In the genomic region with DNA sequence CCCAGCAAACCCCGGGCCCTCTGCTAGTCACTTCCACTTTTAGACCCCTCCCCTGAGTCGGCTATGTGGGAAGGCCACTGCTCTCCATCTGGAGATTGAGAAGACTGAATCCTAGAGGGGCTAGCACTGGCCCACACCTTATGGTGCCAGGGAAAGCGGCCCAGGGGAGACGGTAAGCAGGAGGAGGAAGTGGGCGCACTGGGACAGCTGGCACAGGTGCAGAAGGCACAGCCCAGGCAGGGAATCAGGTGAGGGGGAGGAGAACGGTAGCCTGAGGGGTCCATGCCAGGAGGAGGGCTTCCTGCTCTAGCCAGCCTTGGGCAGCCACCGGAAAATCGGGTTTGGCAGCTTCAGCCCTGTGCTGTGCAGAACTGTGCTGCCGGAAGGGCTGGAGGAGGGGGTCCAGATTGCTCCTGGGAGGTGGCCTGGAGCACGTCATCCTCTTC, we compare ENCODE assay signal across 8 mouse cellular contexts. TPM values are rescaled to one million over a fixed set of nuclear protein-coding genes. Genes with fewer than 3 reads are reported as not detected.
DNase-seq lines count a peak whose midpoint lies in the region; ATAC-seq and TF ChIP-seq lines count a peak whose summit lies in the region.

No protein-coding gene starts in this region.

- no peaks in the 10 kb centered on the region for H3K36me3 ChIP-seq in ES-E14 (ENCODE audit: control insufficient read depth, insufficient read depth, low read length, poor library complexity, severe bottlenecking)
- no peaks in the 10 kb centered on the region for H3K36me3 ChIP-seq in hindbrain, embryonic 13.5 days

- H3K27ac ChIP-seq in ES-E14 (ENCODE audit: insufficient read depth, low read depth, low read length, poor library complexity, severe bottlenecking): peak overlapping the region; percentile 93
- H3K27ac ChIP-seq in hindbrain, embryonic 13.5 days: peak overlapping the region; percentile 71
- H3K27ac ChIP-seq in left cerebral cortex, adult 2 months: peak overlapping the region; percentile 96

- H3K27me3 ChIP-seq in hindbrain, embryonic 13.5 days: no peaks in the 10 kb centered on the region

- intact Hi-C loops in left cerebral cortex, adult 2 months (cut with DNase I): loop anchor here (1.0 kb wide), 2 partner anchors 14 to 45 kb away; a partner anchor contains a TSS

- WGBS in hindbrain, embryonic 13.5 days: 23% methylated on average over 10 of the region's 10 CpGs

- H3K9me3 ChIP-seq in ES-E14 (ENCODE audit: control insufficient read depth, insufficient read depth, low read depth, low read length): no peaks in the 10 kb centered on the region
- no peaks in the 10 kb centered on the region for H3K9me3 ChIP-seq in hindbrain, embryonic 13.5 days

- DNase-seq in ES-E14 (ENCODE audit: low read depth, low spot score): no peak
- DNase-seq in cerebellum, adult 9-10 months: peak; percentile 98
- peak; percentile 72 to 81 for DNase-seq in frontal cortex, postnatal 36 days (ENCODE audit: low spot score in 2 of 2)
- DNase-seq in left cerebral cortex, adult 2 months (ENCODE audit: extremely low spot score in 1 of 2, low spot score in 2 of 2): peak; percentile 66 to 75
- peak; percentile 91 for DNase-seq in lung, postnatal 36 days
- peak; percentile 86 to 88 for DNase-seq in right cerebral cortex, postnatal 10 days (ENCODE audit: low spot score in 2 of 2)

- TF ChIP-seq CTCF in left cerebral cortex, adult 2 months (IDR thresholded peaks at IDR 0.05): no peak

- H3K9ac ChIP-seq in ES-E14 (ENCODE audit: insufficient read depth, low read depth, low read length, poor library complexity, severe bottlenecking): peak overlapping the region; percentile 78
- H3K9ac ChIP-seq in hindbrain, embryonic 13.5 days: no peak overlapping the region

- H3K4me1 ChIP-seq in ES-E14 (ENCODE audit: control insufficient read depth in 2 of 2, insufficient read depth in 2 of 2, low read length in 2 of 2, poor library complexity in 1 of 2): peaks cover 7 to 33% of the 10 kb centered on the region in 2 experiments; a peak in 3 of 4 replicates
- peaks cover 28% of the 10 kb centered on the region for H3K4me1 ChIP-seq in hindbrain, embryonic 13.5 days (replicated peaks)

- H3K4me3 ChIP-seq in ES-E14 (ENCODE audit: insufficient read depth in 1 of 2, low read depth in 1 of 2, low read length in 2 of 2, poor library complexity in 1 of 2, severe bottlenecking in 1 of 2): peak overlapping the region; percentile 62 to 73
- H3K4me3 ChIP-seq in hindbrain, embryonic 13.5 days: peak overlapping the region; percentile 3; the same call in 1 of the 2 replicates
- peak overlapping the region; percentile 37 for H3K4me3 ChIP-seq in left cerebral cortex, adult 2 months

- peak overlapping the region; percentile 35 for H3K4me2 ChIP-seq in hindbrain, embryonic 13.5 days

- peak; percentile 83 for ATAC-seq in hindbrain, embryonic 13.5 days (ENCODE audit: low FRiP score)
- ATAC-seq in monocyte, adult 5-6 weeks (replicated peaks; ENCODE audit: insufficient number of reproducible peaks, low FRiP score, low TSS enrichment, poor library complexity, severe bottlenecking): no peak; the same call in 1 of the 2 replicates

- in situ Hi-C loops in ES-E14 (cut with MboI; ENCODE audit: low sequenced_read_pairs in 2 of 2, unreplicated experiment in 2 of 2): no loop called here

TF ChIP-seq in ES-E14, 5 proteins besides CTCF, POLR2A, EP300 and RAD21:
- TF ChIP-seq MAFK (IDR thresholded peaks at IDR 0.05; ENCODE audit: insufficient read depth, low read depth, low read length): no peak
- no peak for TF ChIP-seq ZC3H11A (IDR thresholded peaks at IDR 0.05; ENCODE audit: borderline replicate concordance, low read depth, low read length)
- TF ChIP-seq ZNF384 (IDR thresholded peaks at IDR 0.05; ENCODE audit: low read depth, low read length): no peak
- no peak for TF ChIP-seq HCFC1 (IDR thresholded peaks at IDR 0.05; ENCODE audit: borderline replicate concordance, insufficient read depth, low read length)
- no peak for TF ChIP-seq CHD2 (IDR thresholded peaks at IDR 0.05; ENCODE audit: low read depth, low read length)
TF ChIP-seq in ES-E14: peak in this region for 0.

RNA-seq across cellular contexts. Expression of a gene that starts 3.4 kb away (rescaled TPM):
- 0.69 and 1.0 TPM in 2 replicates for total RNA-seq in ES-E14 (2012; rRNA removed)
- not detected in 2 replicates for polyA plus RNA-seq in hindbrain, embryonic 13.5 days (2015; fragmentation: Nextera tagmentation; extraction: Ambion mirVana)
- total RNA-seq in left cerebral cortex, adult 2 months (2021): 1 to 10 TPM; 1.4 to 2.9 TPM
- total RNA-seq in monocyte, adult 5-6 weeks (2017): 0.76 TPM in 1 of 3 replicates, not detected in the others

RNA-seq across cellular contexts. Expression of a gene that starts 3.4 kb away (rescaled TPM):
- total RNA-seq in ES-E14 (2012; rRNA removed): not detected in 2 replicates
- polyA plus RNA-seq in hindbrain, embryonic 13.5 days (2015; fragmentation: Nextera tagmentation; extraction: Ambion mirVana): not detected in 2 replicates
- not detected for total RNA-seq in left cerebral cortex, adult 2 months (2021)
- not detected in 3 replicates for total RNA-seq in monocyte, adult 5-6 weeks (2017)

RNA-seq across cellular contexts. Expression of a gene that starts 9.2 kb away (rescaled TPM):
- total RNA-seq in ES-E14 (2012; rRNA removed): 1.7 and 3.0 TPM in 2 replicates
- polyA plus RNA-seq in hindbrain, embryonic 13.5 days (2015; fragmentation: Nextera tagmentation; extraction: Ambion mirVana): 0.19 and 0.22 TPM in 2 replicates
- total RNA-seq in left cerebral cortex, adult 2 months (2021): not detected
- not detected in 3 replicates for total RNA-seq in monocyte, adult 5-6 weeks (2017)

RNA-seq across cellular contexts. Expression of a gene that starts 25.4 kb away (rescaled TPM):
- 0.49 and 0.95 TPM in 2 replicates for total RNA-seq in ES-E14 (2012; rRNA removed)
- 1.7 and 1.9 TPM in 2 replicates for polyA plus RNA-seq in hindbrain, embryonic 13.5 days (2015; fragmentation: Nextera tagmentation; extraction: Ambion mirVana)
- 10 to 100 TPM; 28.4 to 31.2 TPM for total RNA-seq in left cerebral cortex, adult 2 months (2021)
- total RNA-seq in monocyte, adult 5-6 weeks (2017): 0.19 TPM in 1 of 3 replicates, not detected in the others

RNA-seq across cellular contexts. Expression of a gene that starts 44.9 kb away (rescaled TPM):
- 5.4 and 7.8 TPM in 2 replicates for total RNA-seq in ES-E14 (2012; rRNA removed)
- 86.2 and 86.4 TPM in 2 replicates for polyA plus RNA-seq in hindbrain, embryonic 13.5 days (2015; fragmentation: Nextera tagmentation; extraction: Ambion mirVana)
- 10 to 100 TPM; 37.2 to 42.8 TPM for total RNA-seq in left cerebral cortex, adult 2 months (2021)
- 0.87 to 2.9 TPM in 2 of 3 replicates, not detected in the other for total RNA-seq in monocyte, adult 5-6 weeks (2017)

Comparison
In these comparisons a context has a peak if more than half of its experiments do, and no peak if none do; other contexts are left out.
1. H3K4me3 ChIP-seq: peak in every context shown above with its lines; median percentile 68 in ES-E14; 37 in left cerebral cortex, adult 2 months; 3 in hindbrain, embryonic 13.5 days.